Mouse (Mus musculus) cerebellum, adult 2 months (tissue): ENCODE measurements around the gene Dnajc28.

Experiments
- CTCF ChIP-seq: fragments of 200-500 bp; IDR thresholded peaks from 2 replicates; pipeline ENCODE4 v1.5.1; 2011; ENCODE audit warnings: low read depth, mild to moderate bottlenecking, control low read depth, low read length, moderate library complexity, borderline replicate concordance; ENCODE audit not compliant: insufficient read depth
- POLR2A ChIP-seq: fragments of 200-500 bp; IDR thresholded peaks from 2 replicates; pipeline ENCODE4 v1.6.1; 2011; ENCODE audit warnings: low read length, control low read depth, borderline replicate concordance; ENCODE audit not compliant: insufficient read depth

DNA sequence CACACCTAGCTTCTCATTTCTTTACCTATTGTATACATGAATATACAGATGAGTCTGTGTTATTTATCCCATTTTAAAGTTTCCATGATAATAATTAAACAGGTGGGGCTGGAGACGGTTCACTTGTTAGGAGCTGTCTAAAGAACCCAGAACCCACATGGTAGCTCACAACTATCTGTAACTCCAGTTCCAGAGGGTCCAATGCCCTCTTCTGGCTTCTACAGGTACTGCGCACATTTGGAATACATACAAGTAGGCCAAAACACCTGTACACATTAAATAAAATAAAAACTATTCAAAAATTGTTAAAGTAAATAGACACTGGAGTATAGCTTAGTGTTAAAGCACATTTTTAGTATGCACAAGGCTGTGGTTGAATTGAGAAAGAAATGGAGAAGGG is 36.5 kb downstream of the Dnajc28 start:
- TF ChIP-seq CTCF: peak; percentile 18; the same call in 1 of the 2 replicates
- TF ChIP-seq POLR2A: no peak
